Mouse (Mus musculus): Measurements from ENCODE around the gene Muc1.

GRCm38 (mm10) chr3:89215853-89216252, 13.0 kb upstream of the Muc1 start:
- peak; percentile 91 for TF ChIP-seq CTCF (IDR thresholded peaks at IDR 0.05; ENCODE audit: control insufficient read depth, insufficient read depth, low read length)
- no peak for TF ChIP-seq POLR2A (IDR thresholded peaks at IDR 0.05; ENCODE audit: borderline replicate concordance, control insufficient read depth, low read depth, low read length)
